Mouse (Mus musculus): ENCODE measurements around the gene Dclk2.

The Dclk2 gene

GRCm38 (mm10) chr3:86756548-86756947 lies 164.1 kb downstream of the Dclk2 start:
- peak; percentile 17 for DNase-seq (ENCODE audit: low read depth)

- DNase-seq (ENCODE audit: low read depth) = peak; percentile 7
These were observed 165.8 kb downstream of the Dclk2 start for GRCm38 (mm10) chr3:86754595-86755557.

- peak; percentile 16 for DNase-seq (ENCODE audit: low read depth)
These were observed 166.5 kb downstream of the Dclk2 start for GRCm38 (mm10) chr3:86754178-86754577.

DNA sequence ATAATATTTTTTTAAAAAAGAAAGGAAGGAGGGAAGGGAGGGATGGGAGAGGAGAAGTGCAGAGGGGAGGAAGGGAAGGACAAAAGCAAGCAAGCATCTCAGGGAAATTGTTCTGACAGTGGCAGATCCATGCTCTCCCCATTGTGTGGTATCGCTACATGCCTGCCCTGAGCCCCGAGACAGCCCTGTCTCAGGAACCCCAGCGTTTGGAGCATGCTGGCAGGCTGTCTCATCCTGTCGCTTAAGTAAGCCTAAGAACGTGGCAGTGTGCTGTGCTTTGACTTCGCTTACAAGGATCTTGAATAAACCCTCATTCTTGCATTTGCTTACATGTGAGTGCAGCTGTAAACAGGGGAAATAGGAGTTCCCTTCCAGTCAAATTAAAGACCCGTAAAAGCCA lies 170.0 kb downstream of the Dclk2 start:
- DNase-seq (ENCODE audit: low read depth) = no peak

GRCm38 (mm10) chr3:86745769-86746512 lies 174.7 kb downstream of the Dclk2 start:
- DNase-seq (ENCODE audit: low read depth) = no peak

GRCm38 (mm10) chr3:86745348-86745747 lies 175.3 kb downstream of the Dclk2 start:
- no peak for DNase-seq (ENCODE audit: low read depth)

GRCm38 (mm10) chr3:86739745-86740144 lies 180.9 kb downstream of the Dclk2 start:
- DNase-seq (ENCODE audit: low read depth) = no peak

DNA sequence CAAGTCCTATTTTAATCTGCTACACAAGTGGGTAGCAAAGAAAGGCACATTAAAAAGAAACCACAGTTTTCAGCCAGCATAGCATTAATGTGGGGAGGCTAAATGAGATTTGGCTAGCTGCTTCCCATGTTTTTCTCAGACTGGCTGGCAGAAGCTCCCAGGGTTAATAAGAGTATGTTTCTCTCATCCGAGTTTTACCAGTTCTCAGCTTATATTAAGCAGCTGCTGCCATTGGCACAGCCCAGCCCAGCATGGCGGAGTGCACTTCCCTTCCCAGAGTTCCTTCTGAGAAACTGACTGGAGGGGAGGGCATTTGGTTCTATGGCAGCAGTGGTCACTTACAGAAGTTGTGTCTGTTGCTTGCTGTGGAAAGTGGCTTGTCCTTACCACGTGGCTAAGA lies 181.8 kb downstream of the Dclk2 start:
- DNase-seq (ENCODE audit: low read depth) = no peak
